Mouse (Mus musculus): ENCODE measurements at regions not wholly inside any gene's neighbourhood (a gene's known extent, or its start where the extent isn't known, plus 50 kb on each side); places are given as distances from the start of the nearest gene placed in this dataset.
A peak's percentile ranks its signal among the peaks of the same experiment; 100 is the strongest.

- DNase-seq = no peak
These were observed 278.7 kb downstream of the Cenpw start for GRCm38 (mm10) chr10:29921658-29922057.

GRCm38 (mm10) chr10:29897780-29898363 is 302.5 kb downstream of the Cenpw start:
- DNase-seq = peak; percentile 28

- DNase-seq = no peak
These were observed 328.9 kb upstream of the Rspo3 start for GRCm38 (mm10) chr10:29864566-29864965.

GRCm38 (mm10) chr10:29855749-29856313 is 320.2 kb upstream of the Rspo3 start:
- no peak for DNase-seq

- no peak for DNase-seq
These were observed 316.8 kb upstream of the Rspo3 start for GRCm38 (mm10) chr10:29852516-29852915.

- DNase-seq = no peak
These were observed 289.4 kb upstream of the Rspo3 start for GRCm38 (mm10) chr10:29824939-29825658.

GRCm38 (mm10) chr10:29824413-29824812 is 288.7 kb upstream of the Rspo3 start:
- DNase-seq = peak; percentile 8

- peak; percentile 10 for DNase-seq
These were observed 287.5 kb upstream of the Rspo3 start for GRCm38 (mm10) chr10:29823177-29823576.

GRCm38 (mm10) chr10:29803915-29804545 is 268.4 kb upstream of the Rspo3 start:
- DNase-seq = peak; percentile 68

- no peak for DNase-seq
These were observed 267.0 kb upstream of the Rspo3 start for GRCm38 (mm10) chr10:29802637-29803036.

- no peak for DNase-seq
These were observed 259.0 kb upstream of the Rspo3 start for GRCm38 (mm10) chr10:29794663-29795062.

- DNase-seq = no peak
These were observed 250.6 kb upstream of the Rspo3 start for GRCm38 (mm10) chr10:29786220-29786810.

GRCm38 (mm10) chr10:29736677-29737076 is 201.0 kb upstream of the Rspo3 start:
- DNase-seq = no peak

- no peak for DNase-seq
These were observed 189.7 kb upstream of the Rspo3 start for GRCm38 (mm10) chr10:29725319-29725718.

GRCm38 (mm10) chr10:29710967-29711366 is 175.3 kb upstream of the Rspo3 start:
- no peak for DNase-seq

GRCm38 (mm10) chr10:29708653-29709052 is 173.0 kb upstream of the Rspo3 start:
- DNase-seq = no peak

- no peak for DNase-seq
These were observed 157.6 kb upstream of the Rspo3 start for GRCm38 (mm10) chr10:29693009-29693935.

- no peak for DNase-seq
These were observed 153.9 kb upstream of the Rspo3 start for GRCm38 (mm10) chr10:29689529-29689928.

- no peak for DNase-seq
These were observed 151.3 kb upstream of the Rspo3 start for GRCm38 (mm10) chr10:29686982-29687381.

- no peak for DNase-seq
These were observed 138.7 kb upstream of the Rspo3 start for GRCm38 (mm10) chr10:29674377-29674776.

- DNase-seq = no peak
These were observed 126.1 kb upstream of the Rspo3 start for GRCm38 (mm10) chr10:29661752-29662151.

- DNase-seq = no peak
These were observed 104.6 kb upstream of the Rspo3 start for GRCm38 (mm10) chr10:29640249-29640648.

Measured in right cerebral cortex, adult 18-20 months (tissue).